Mouse (Mus musculus) midbrain, embryonic 16.5 days (tissue): ENCODE measurements at regions not wholly inside any gene's neighbourhood (a gene's known extent, or its start where the extent isn't known, plus 50 kb on each side); places are given as distances from the start of the nearest gene placed in this dataset.

Experiments used
- ATAC-seq: fragments of 200-750 bp; cut with Nextera tagmentation; 2 replicates; pipeline ENCODE4 v1.8.0; 2017; ENCODE audit warnings: moderate TSS enrichment
- H3K27ac ChIP-seq: fragments of 300-500 bp; sonication (generic); 2 replicates; pipeline ENCODE4 v1.5.1; 2014; ENCODE audit warnings: mild to moderate bottlenecking, low read length, mixed read lengths
- H3K27me3 ChIP-seq: fragments of 300-500 bp; sonication (generic); 2 replicates; pipeline ENCODE4 v1.6.1; 2014; ENCODE audit warnings: low read depth, low read length, mixed read lengths; ENCODE audit not compliant: control insufficient read depth, insufficient read depth
- H3K36me3 ChIP-seq: fragments of 300-500 bp; sonication (generic); 2 replicates; pipeline ENCODE4 v1.6.1; 2014; ENCODE audit warnings: mild to moderate bottlenecking, low read length, moderate library complexity, mixed read lengths; ENCODE audit not compliant: control insufficient read depth, insufficient read depth
- H3K4me1 ChIP-seq: fragments of 300-500 bp; sonication (generic); 2 replicates; pipeline ENCODE4 v1.6.1; 2014; ENCODE audit warnings: mild to moderate bottlenecking, low read length, mixed read lengths; ENCODE audit not compliant: control insufficient read depth, insufficient read depth
- H3K4me2 ChIP-seq: fragments of 300-500 bp; sonication (generic); 2 replicates; pipeline ENCODE4 v1.6.1; 2014; ENCODE audit warnings: mild to moderate bottlenecking, low read length, mixed read lengths
- H3K4me3 ChIP-seq: fragments of 300-500 bp; sonication (generic); 2 replicates; pipeline ENCODE4 v1.5.1; 2014; ENCODE audit warnings: low read depth, mild to moderate bottlenecking, low read length, moderate library complexity, mixed read lengths
- H3K9ac ChIP-seq: fragments of 300-500 bp; sonication (generic); 2 replicates; pipeline ENCODE4 v1.6.1; 2014; ENCODE audit warnings: low read depth, low read length, mixed read lengths
- H3K9me3 ChIP-seq: fragments of 300-500 bp; sonication (generic); replicated peaks from 2 replicates; pipeline ENCODE4 v1.6.1; 2014; ENCODE audit warnings: mild to moderate bottlenecking, low read length, mixed read lengths; ENCODE audit not compliant: control insufficient read depth, poor library complexity, severe bottlenecking
- WGBS: fragments of 180-500 bp; shearing (Covaris S2); extraction: QIAGEN DNeasy Blood & Tissue Kit; methylation state at CpG from one replicate; pipeline ENCODE4 v1.1.7; 2014; 5-methylcytosine and 5-hydroxymethylcytosine counted together

- no peak for ATAC-seq
- H3K27me3 ChIP-seq, result no peaks in the 10 kb centered on the region
Observed at GRCm38 (mm10) chr7:137522450-137522849, 85.0 kb downstream of the Glrx3 start.

DNA sequence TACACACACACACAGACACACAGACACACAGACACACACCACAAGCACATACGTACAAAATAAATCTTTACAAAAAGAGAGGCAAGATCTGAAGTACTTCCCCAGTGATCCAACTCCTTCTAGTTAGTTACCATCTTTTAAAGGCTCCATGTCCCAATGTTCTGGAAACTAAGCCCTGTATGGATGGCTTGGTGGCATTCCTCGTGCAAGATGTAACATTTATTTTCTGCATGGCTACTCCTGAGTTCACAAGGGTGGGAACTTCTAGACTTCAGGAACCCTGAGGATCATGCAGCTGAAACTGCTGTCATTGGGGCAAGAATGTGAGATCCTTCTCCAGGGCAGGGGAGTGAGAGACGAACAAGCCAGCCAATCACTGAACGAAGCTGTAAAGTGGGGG, 96.1 kb downstream of the Glrx3 start:
- Histone ChIP-seq H3K9me3 (no peaks in the 10 kb centered on the region), H3K9ac (no peak overlapping the region), H3K4me3 (no peak overlapping the region), H3K27me3 (no peaks in the 10 kb centered on the region), H3K36me3 (no peaks in the 10 kb centered on the region), H3K27ac (no peak overlapping the region), H3K4me2 (no peak overlapping the region), H3K4me1 (no peaks in the 10 kb centered on the region)
- ATAC-seq, result no peak
- 75% methylated on average over 4 of the region's 4 CpGs for WGBS

More at GRCm38 (mm10) chr7:137522450-137522849, 85.0 kb downstream of the Glrx3 start:
- Histone ChIP-seq H3K27ac (no peak overlapping the region), H3K4me2 (no peak overlapping the region), H3K9me3 (no peaks in the 10 kb centered on the region), H3K4me1 (peaks cover 3% of the 10 kb centered on the region), H3K4me3 (no peak overlapping the region), H3K9ac (no peak overlapping the region), H3K36me3 (no peaks in the 10 kb centered on the region)
- WGBS, result 83% methylated on average over 5 of the region's 5 CpGs

GRCm38 (mm10) chr7:137549991-137550390, 112.6 kb downstream of the Glrx3 start:
- H3K27me3 ChIP-seq, result no peaks in the 10 kb centered on the region
- no peaks in the 10 kb centered on the region for H3K36me3 ChIP-seq
- H3K9me3 ChIP-seq, result no peaks in the 10 kb centered on the region
- WGBS, result 37% methylated on average over 2 of the region's 2 CpGs
- H3K4me3 ChIP-seq, result no peak overlapping the region
- H3K27ac ChIP-seq, result no peak overlapping the region
- H3K4me1 ChIP-seq, result no peaks in the 10 kb centered on the region
- H3K4me2 ChIP-seq, result no peak overlapping the region
- ATAC-seq, result no peak
- no peak overlapping the region for H3K9ac ChIP-seq

DNA sequence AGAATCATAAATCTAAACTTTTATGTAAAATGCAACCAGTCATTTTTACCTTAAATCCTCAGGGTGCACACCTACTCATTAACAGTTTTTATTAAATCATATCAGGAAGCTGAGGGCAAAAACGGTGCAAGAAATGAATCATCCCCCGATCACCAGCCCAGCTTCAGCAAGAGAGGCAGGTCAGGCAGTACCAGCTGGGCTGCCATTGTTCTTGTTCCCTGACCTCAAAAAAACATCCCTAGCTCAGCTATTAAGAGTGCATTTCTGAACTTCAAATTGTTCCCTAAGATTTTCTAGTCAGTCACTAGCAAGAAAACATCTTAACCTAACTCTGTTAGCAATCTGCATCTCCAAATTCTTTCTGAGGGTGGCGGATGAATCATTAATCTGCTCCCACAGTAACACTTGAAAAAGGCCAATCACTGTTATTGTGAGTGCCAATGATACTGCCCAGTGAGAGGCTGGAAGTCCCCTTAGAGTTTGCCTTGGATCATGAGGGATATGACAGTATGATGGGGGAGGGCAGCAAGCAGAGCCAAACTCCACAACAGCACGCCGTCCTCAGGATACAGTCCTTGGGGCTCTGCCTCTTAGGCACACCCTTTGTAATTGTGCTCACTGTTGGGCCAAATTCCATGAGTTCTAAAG, 115.3 kb downstream of the Glrx3 start:
- no peaks in the 10 kb centered on the region for H3K9me3 ChIP-seq
- WGBS, result 62% methylated on average over 5 of the region's 5 CpGs
- no peaks in the 10 kb centered on the region for H3K36me3 ChIP-seq
- H3K4me2 ChIP-seq, result no peak overlapping the region
- no peak for ATAC-seq
- H3K9ac ChIP-seq, result no peak overlapping the region
- H3K4me3 ChIP-seq, result no peak overlapping the region
- H3K27ac ChIP-seq, result no peak overlapping the region
- no peaks in the 10 kb centered on the region for H3K27me3 ChIP-seq
- 0 out of 2 replicates have a peak, but pooled peaks cover 2% of the 10 kb centered on the region for H3K4me1 ChIP-seq

DNA sequence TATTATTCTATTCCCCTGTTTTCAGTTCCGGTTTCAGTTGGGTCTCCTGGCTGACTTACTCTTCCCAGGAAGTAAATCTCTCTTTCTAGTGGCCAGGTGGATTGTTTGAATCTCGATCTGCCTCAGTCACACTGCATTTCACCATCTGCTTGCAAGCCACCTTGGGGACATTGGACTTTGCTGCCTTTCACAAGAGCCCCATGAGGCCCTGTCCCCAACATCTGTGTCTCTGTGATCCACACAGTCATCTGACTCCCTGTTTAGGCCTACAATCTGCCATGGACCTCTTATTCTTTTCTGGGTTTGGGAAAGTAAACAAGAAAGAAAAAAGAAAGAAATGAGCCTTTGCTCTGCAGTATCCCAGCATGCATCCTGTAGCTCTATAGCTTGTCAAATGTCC, 118.1 kb downstream of the Glrx3 start:
- H3K4me1 ChIP-seq, result 0 out of 2 replicates have a peak, but pooled peaks cover 2% of the 10 kb centered on the region
- no peaks in the 10 kb centered on the region for H3K36me3 ChIP-seq
- H3K27me3 ChIP-seq, result no peaks in the 10 kb centered on the region
- WGBS, result 39% methylated on average over 2 of the region's 2 CpGs
- H3K4me2 ChIP-seq, result no peak overlapping the region
- H3K9ac ChIP-seq, result no peak overlapping the region
- ATAC-seq, result no peak
- no peak overlapping the region for H3K4me3 ChIP-seq
- H3K27ac ChIP-seq, result no peak overlapping the region
- H3K9me3 ChIP-seq, result no peaks in the 10 kb centered on the region

- 0 out of 2 replicates have a peak, but pooled peaks cover 2% of the 10 kb centered on the region for H3K4me1 ChIP-seq
- H3K27me3 ChIP-seq, result no peaks in the 10 kb centered on the region
- H3K4me2 ChIP-seq, result no peak overlapping the region
- no peak overlapping the region for H3K27ac ChIP-seq
- WGBS, result 85% methylated on average over 3 of the region's 3 CpGs
- no peak for ATAC-seq
- H3K9me3 ChIP-seq, result no peaks in the 10 kb centered on the region
- no peaks in the 10 kb centered on the region for H3K36me3 ChIP-seq
- H3K9ac ChIP-seq, result no peak overlapping the region
- no peak overlapping the region for H3K4me3 ChIP-seq
Observed at GRCm38 (mm10) chr7:137557439-137557838, 120.0 kb downstream of the Glrx3 start.

- Histone ChIP-seq H3K4me3 (no peak overlapping the region), H3K36me3 (no peaks in the 10 kb centered on the region), H3K27ac (no peak overlapping the region), H3K4me2 (no peak overlapping the region), H3K9ac (no peak overlapping the region), H3K27me3 (no peaks in the 10 kb centered on the region), H3K9me3 (no peaks in the 10 kb centered on the region), H3K4me1 (0 out of 2 replicates have a peak, but pooled peaks cover 2% of the 10 kb centered on the region)
- no peak for ATAC-seq
- WGBS, result 84% methylated on average over 3 of the region's 3 CpGs
Observed at GRCm38 (mm10) chr7:137558871-137559270, 121.5 kb downstream of the Glrx3 start.

GRCm38 (mm10) chr7:137570199-137570598, 132.8 kb downstream of the Glrx3 start:
- Histone ChIP-seq H3K27ac (no peak overlapping the region), H3K4me1 (no peaks in the 10 kb centered on the region), H3K36me3 (no peaks in the 10 kb centered on the region), H3K4me2 (no peak overlapping the region), H3K4me3 (no peak overlapping the region), H3K9me3 (no peaks in the 10 kb centered on the region), H3K27me3 (no peaks in the 10 kb centered on the region), H3K9ac (no peak overlapping the region)
- no peak for ATAC-seq
- WGBS, result 66% methylated on average over 2 of the region's 2 CpGs

GRCm38 (mm10) chr7:137575491-137575890, 138.1 kb downstream of the Glrx3 start:
- WGBS, result 79% methylated on average over 3 of the region's 3 CpGs
- Histone ChIP-seq H3K4me1 (no peaks in the 10 kb centered on the region), H3K9me3 (no peaks in the 10 kb centered on the region), H3K9ac (no peak overlapping the region), H3K27me3 (no peaks in the 10 kb centered on the region), H3K4me2 (no peak overlapping the region), H3K4me3 (no peak overlapping the region), H3K27ac (no peak overlapping the region), H3K36me3 (no peaks in the 10 kb centered on the region)
- ATAC-seq, result no peak
